Mouse (Mus musculus) 416B (cell line): ENCODE data around the gene Tnip3.

Experiments
- DNase-seq: peaks from one replicate; pipeline ENCODE4 v3.0.0; 2011; ENCODE audit warnings: low read depth

Gene Tnip3

DNA sequence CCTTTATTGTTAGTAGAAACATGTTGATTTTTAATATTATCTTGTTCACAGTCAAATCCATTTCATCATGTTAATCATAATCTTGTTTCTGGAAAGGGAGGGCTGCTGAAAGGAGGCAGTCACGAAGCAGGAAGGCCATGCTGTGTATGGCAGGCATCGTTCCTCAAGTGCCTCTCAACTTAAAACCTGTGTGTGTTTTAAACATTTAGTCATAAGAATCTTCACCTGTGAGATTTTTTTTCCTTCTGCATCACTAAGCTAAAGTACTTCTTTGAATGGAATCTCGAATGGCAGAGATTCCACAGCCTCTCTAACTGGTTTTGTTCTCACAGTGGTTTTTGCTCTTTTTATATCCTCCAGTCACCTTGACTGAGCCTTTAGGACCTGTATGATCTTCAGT, 121.3 kb downstream of the Tnip3 start:
- no peak for DNase-seq

DNA sequence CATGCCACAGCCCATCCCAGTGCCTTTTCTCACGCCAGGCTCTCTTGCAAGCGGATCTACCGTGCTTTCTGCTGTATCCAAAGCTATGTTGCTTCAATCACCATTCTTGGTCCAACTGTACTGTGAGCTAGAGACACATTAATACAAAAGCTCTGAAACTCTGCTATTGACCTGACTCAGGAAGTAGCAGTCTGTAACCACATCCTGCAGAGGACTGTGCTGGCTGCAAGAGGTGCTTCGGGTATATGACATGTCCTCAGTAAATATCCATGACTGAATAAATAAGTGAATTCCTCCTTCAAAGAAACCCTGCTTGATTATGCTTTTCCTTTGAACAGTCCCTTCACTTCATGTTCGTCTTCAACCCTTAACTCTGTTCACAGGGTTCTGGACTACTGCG, 122.6 kb downstream of the Tnip3 start:
- peak; percentile 75 for DNase-seq

GRCm38 (mm10) chr6:65651376-65651775, 126.3 kb downstream of the Tnip3 start:
- DNase-seq: peak; percentile 51

GRCm38 (mm10) chr6:65661272-65661671, 136.2 kb downstream of the Tnip3 start:
- no peak for DNase-seq

DNA sequence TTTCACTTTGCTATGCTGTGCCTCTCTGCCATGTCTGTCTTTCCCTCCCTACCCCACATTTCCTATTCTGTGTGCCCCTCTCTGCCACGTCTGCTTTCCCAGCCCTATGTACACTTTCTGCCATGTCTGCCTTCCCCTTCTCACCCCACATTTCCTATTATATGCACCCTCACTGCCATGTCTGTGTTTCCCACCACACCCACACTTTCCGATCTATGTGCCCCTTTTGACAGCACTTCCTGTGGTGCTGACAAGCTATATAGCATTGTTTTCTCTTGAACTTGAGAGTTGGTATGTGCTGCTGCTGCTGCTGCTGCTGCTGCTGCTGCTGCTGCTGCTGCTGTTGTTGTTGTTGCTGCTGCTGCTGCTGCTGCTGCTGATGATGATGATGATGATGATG, 136.9 kb downstream of the Tnip3 start:
- DNase-seq: peak; percentile 15

DNA sequence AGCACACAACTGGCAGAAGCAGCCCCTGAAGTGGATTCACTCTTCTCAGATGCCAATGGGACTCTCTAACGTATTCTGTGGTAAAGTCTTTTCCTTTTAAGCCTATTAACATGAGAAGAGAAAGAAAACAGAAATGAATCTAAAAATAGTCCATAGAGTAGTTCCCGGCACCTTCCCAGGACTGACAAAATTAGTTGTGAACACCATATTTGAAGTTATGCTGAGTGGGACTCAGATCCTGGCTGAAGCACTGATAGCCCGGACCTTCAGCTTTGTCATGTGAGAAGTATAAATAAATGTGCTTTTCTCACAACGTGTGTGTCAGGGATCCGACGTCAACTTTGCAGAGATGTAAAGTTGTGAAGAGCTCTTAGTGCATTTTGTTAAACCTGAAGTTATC, 138.9 kb downstream of the Tnip3 start:
- DNase-seq: no peak

GRCm38 (mm10) chr6:65666295-65666694, 141.2 kb downstream of the Tnip3 start:
- no peak for DNase-seq

DNA sequence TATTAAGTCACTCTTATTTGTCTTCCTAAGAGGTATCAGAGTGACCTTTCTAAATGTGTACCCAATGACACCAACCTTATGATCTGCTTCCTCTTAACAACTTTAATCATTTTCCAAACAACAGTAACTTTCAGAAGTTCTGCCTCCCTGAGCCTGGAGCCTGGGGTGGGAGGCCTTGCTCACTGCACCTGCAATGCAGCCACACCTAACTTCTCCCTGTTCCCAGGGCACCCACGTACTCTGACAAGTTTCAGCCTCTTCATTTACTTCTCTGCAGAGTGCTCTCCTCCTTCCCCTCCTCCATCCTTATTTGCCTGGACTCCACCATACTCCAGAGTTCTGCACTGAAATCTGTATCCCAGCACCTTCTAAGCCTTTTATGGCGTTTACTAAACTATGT, 144.9 kb downstream of the Tnip3 start:
- DNase-seq: no peak

DNA sequence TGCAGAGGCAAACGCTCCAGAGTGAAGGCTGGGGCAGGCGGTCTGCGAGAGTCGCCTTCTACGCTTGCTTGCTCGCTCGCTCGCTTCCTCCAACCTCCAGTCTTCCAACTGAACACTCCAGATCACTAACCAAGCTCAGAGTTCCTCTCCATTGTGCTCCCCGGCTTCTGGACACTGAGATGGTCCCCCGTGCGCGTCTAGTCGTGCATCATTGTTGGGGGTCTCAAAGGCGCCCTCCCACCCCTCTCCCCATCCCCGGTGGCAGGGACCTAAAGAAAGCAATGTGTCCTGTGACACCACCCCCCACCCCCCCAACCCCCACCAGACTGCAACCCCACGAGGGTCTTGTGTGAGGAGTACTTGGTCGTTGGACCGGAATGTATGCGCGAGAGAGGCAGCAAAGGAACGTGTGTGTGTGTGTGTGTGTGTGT, 145.9 kb downstream of the Tnip3 start:
- DNase-seq: no peak

DNA sequence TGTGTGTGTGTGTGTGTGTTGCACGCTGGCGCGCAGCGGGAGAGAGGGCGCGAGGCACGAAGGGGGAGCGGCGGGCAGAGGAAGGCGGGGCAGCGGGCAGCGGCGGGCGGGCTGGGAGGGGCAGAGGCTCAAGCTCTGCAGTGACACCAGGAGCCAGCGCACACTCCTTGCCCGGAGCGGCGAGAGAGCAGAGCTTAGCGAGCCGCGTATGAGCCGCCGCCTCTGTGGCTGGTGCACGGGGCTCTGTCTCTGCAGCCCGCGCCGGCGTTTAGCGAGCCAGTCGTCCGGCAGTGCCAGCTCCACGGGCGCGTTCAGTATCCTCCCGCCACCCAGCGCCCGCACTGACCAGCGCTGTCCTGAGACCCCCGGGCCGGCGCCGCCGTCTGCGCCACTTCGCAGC, 146.3 kb downstream of the Tnip3 start, which contains the start of gene Ndnf:
Ndnf (plus strand) TSS at position 140 of the 400 bp plus-strand sequence.
- peak; percentile 53 for DNase-seq

GRCm38 (mm10) chr6:65672131-65673031, 147.3 kb downstream of the Tnip3 start:
- no peak for DNase-seq
